Mouse (Mus musculus): ENCODE results near the gene Slc39a2.

The Slc39a2 gene

DNA sequence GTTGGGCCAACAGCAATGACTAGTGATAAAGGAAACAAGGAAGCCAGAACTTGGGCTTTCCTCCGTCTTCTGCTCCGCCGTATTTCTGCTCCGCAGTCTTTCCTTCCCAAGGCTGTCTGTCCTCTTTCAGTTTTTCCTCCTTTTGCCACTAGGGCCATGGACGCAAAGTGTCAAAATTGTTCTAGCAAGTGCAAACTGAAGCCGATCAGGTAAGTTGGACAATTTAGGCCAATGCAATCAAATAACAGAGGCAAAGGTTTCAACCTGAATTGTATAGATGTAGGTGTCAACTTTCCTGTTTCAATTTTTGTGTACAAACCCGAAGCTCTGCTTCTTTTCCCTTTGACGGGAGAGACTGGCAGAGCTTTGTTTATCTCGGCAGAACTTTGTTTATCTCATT, 37.3 kb downstream of the Slc39a2 start:
- in situ Hi-C loops (cut with MboI, MseI) = no loop called here

DNA sequence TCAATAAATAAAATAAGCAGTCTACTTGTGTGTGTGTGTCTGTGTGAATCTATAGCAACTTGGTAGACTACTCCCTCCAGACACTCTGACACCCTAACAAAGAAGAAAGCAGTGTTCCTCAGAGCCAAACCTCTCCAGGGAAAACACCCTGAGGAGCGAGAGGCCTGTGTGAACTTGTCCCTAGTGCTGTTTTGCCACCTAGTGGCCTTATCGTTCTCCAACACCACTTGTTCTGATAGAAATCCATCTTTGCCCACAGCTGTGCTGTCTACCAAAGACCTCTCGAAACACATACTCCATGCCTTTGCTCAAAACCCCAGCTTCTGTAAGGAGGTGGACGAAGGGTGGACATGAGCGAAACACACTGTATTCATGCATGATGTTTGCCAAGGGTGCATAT, 38.1 kb downstream of the Slc39a2 start:
- in situ Hi-C loops (cut with MboI, MseI) = no loop called here

DNA sequence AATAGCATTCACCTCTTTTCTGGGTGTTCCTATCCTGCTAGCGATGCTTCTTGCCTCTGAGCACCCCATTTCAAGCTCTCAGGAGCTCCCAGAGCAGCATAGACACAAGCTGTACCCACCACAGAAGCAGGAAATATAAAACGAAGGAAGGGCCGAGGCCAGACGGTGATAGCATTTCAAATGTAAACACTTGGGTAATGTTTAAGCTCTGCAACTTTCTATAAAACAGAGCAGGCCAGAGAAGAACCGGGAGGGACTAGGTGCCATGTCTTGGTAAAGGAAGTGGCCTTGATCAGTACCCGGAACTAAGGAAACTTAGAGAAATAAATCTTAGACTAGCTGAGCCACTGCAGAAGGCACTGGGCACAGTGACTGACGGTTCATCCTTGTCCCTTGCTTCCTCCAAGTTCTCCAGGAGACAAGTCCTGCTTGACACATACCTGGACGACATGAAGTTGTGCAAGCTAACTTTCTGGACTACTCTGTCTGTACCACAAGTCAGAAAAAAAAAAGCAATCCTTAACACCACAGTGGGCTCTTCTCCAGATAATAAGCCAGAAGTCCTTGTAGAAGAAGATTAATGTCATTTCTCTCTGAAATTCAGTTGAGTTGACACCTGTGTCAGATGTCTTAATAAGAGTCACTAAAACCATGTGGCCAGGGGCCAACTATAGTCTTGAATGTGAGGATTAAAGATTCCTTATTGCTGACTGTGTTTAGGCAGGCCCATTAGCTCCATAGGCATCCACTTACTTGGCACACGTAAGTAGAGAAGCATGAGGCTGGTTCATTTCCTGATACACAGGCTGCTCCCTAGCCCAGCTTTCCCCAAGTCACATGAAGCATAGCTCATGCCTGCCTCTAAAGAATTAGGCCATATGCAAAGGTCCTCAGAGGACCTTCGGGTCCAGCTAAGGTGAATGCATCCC, 39.7 kb downstream of the Slc39a2 start:
- in situ Hi-C loops (cut with MboI, MseI) = no loop called here

DNA sequence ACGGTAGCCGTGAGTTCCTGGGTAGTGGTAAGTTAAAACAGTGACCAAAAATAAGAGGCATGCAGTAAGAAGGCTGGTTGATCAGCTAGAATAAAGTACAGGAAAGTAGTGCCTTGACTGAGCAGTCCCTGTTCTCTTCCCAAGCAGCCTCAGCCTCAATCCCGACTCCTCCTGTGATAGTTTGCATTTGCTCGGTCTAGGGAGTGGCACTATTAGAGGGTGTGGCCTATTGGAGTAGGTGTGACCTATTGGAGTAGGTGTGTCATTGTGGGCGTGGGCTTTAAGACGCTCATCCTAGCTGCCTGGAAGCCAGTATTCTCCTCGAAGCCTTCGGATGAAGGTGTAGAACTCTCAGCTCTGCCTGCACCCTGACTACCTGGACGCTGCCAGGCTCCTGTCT, 46.3 kb downstream of the Slc39a2 start:
- in situ Hi-C loops (cut with MboI, MseI) = no loop called here

DNA sequence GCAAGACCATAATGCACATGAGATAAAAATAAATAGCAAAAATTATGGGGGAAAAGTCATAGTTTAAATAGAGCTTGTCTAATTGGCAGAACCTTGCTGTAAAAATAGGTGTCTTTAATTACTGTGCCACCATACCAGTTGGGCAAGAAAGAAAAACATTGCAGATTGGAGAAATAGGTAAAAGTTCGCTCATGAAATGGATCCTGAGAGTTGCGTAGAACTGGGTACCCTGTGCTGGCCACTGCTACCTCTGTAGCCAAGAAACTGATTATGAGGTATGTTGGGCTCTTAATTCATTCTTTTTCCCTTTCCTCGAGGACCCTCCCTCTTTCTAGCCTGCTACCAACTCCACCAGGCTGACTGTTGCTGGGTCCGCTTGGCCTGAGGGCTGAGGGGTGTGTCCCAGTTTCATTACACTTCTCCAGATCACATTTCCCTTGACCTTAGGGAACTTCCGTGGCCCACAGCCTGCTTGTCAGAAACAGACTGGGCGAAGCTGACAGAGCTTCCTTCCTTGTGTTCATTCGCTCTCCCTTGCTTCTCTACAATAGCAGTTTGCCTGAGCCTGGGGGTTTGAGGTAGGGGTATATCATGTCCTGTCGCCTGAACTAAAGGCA, 48.4 kb downstream of the Slc39a2 start:
- in situ Hi-C loops (cut with MboI, MseI) = no loop called here

GRCm38 (mm10) chr14:51941577-51941976, 48.9 kb downstream of the Slc39a2 start:
- in situ Hi-C loops (cut with MboI, MseI) = no loop called here

DNA sequence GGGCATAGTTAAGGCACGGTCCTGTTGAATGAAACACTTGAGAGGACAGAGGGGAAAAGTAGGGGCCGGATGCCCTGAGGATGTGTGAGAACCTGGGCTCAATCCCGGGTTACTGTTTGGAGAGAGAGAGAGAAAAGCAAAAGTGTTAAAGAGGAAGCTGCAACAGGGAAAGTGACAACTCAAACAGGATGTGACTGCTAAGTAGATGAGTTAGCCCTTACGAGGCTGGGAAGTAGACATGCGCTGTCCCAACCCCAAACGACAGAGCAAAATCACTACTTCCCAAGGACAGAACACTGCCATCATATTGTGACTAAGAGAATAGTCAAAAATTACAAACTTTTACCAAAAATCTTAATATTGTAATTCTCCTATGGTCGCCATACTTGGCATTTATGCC, 49.5 kb downstream of the Slc39a2 start:
- in situ Hi-C loops (cut with MboI, MseI) = no loop called here

- in situ Hi-C loops (cut with MboI, MseI) = no loop called here
These were observed 50.6 kb downstream of the Slc39a2 start for GRCm38 (mm10) chr14:51943336-51943735.

Measured in T-helper 2 cell (primary cell).